Mouse (Mus musculus): ENCODE data around the gene Tmem208. TPM values are rescaled to one million over a fixed set of nuclear protein-coding genes. Genes with fewer than 3 reads are reported as not detected.

The Tmem208 gene
- total RNA-seq, 2 experiments from 2014 or later, result 64.6 to 175 TPM

Other genes with a start within 250 kb of the Tmem208 start
- not detected in 2 replicates for gene Ces3b, start 242.6 kb upstream of the Tmem208 start, total RNA-seq (2014; fragmentation: Nextera tagmentation)
- not detected in 2 replicates for gene Ces3b, start 242.6 kb upstream of the Tmem208 start, total RNA-seq (2017)
- gene Ces4a, start 194.6 kb upstream of the Tmem208 start, total RNA-seq (2014; fragmentation: Nextera tagmentation), result not detected in 2 replicates
- not detected in 2 replicates for gene Ces4a, start 194.6 kb upstream of the Tmem208 start, total RNA-seq (2017)
- 29.5 and 34.0 TPM in 2 replicates for gene Cbfb, start 155.7 kb upstream of the Tmem208 start, total RNA-seq (2014; fragmentation: Nextera tagmentation)
- 48.2 and 98.0 TPM in 2 replicates for gene Cbfb, start 155.7 kb upstream of the Tmem208 start, total RNA-seq (2017)
- 22.9 and 24.2 TPM in 2 replicates for gene D230025D16Rik, start 101.2 kb upstream of the Tmem208 start, total RNA-seq (2014; fragmentation: Nextera tagmentation)
- 11.3 and 15.1 TPM in 2 replicates for gene D230025D16Rik, start 101.2 kb upstream of the Tmem208 start, total RNA-seq (2017)
- 1.4 and 2.6 TPM in 2 replicates for gene B3gnt9, start 71.2 kb upstream of the Tmem208 start, total RNA-seq (2014; fragmentation: Nextera tagmentation)
- 0.23 TPM in 1 of 2 replicates, not detected in the other for gene B3gnt9, start 71.2 kb upstream of the Tmem208 start, total RNA-seq (2017)
- 10.1 and 18.1 TPM in 2 replicates for gene Tradd, start 61.7 kb upstream of the Tmem208 start, total RNA-seq (2014; fragmentation: Nextera tagmentation)
- gene Tradd, start 61.7 kb upstream of the Tmem208 start, total RNA-seq (2017), result 14.0 and 15.0 TPM in 2 replicates
- gene Fbxl8, start 61.7 kb upstream of the Tmem208 start, total RNA-seq (2014; fragmentation: Nextera tagmentation), result 2.4 and 2.7 TPM in 2 replicates
- 1.7 and 1.9 TPM in 2 replicates for gene Fbxl8, start 61.7 kb upstream of the Tmem208 start, total RNA-seq (2017)
- gene Hsf4, start 56.6 kb upstream of the Tmem208 start, total RNA-seq (2014; fragmentation: Nextera tagmentation), result not detected in 2 replicates
- not detected in 2 replicates for gene Hsf4, start 56.6 kb upstream of the Tmem208 start, total RNA-seq (2017)
- gene Nol3, start 50.2 kb upstream of the Tmem208 start, total RNA-seq (2014; fragmentation: Nextera tagmentation), result 0.49 TPM in 1 of 2 replicates, not detected in the other
- gene Nol3, start 50.2 kb upstream of the Tmem208 start, total RNA-seq (2017), result 0.04 TPM in 1 of 2 replicates, not detected in the other
- 3.2 and 4.9 TPM in 2 replicates for gene 4931428F04Rik, start 36.5 kb upstream of the Tmem208 start, total RNA-seq (2014; fragmentation: Nextera tagmentation)
- gene 4931428F04Rik, start 36.5 kb upstream of the Tmem208 start, total RNA-seq (2017), result 0.42 and 5.5 TPM in 2 replicates
- 0.64 and 7.1 TPM in 2 replicates for gene Exoc3l, start 30.3 kb upstream of the Tmem208 start, total RNA-seq (2014; fragmentation: Nextera tagmentation)
- gene Exoc3l, start 30.3 kb upstream of the Tmem208 start, total RNA-seq (2017), result 0.27 TPM in 1 of 2 replicates, not detected in the other
- gene E2f4, start 28.7 kb upstream of the Tmem208 start, total RNA-seq (2014; fragmentation: Nextera tagmentation), result 385 and 390 TPM in 2 replicates
- 74.9 and 128 TPM in 2 replicates for gene E2f4, start 28.7 kb upstream of the Tmem208 start, total RNA-seq (2017)
- 1.4 and 7.7 TPM in 2 replicates for gene Elmo3, start 20.8 kb upstream of the Tmem208 start, total RNA-seq (2014; fragmentation: Nextera tagmentation)
- 0.61 TPM in 1 of 2 replicates, not detected in the other for gene Elmo3, start 20.8 kb upstream of the Tmem208 start, total RNA-seq (2017)
- 8.3 and 9.8 TPM in 2 replicates for gene Lrrc29, start 76 bp upstream of the Tmem208 start, total RNA-seq (2014; fragmentation: Nextera tagmentation)
- 4.8 TPM in 2 replicates for gene Lrrc29, start 76 bp upstream of the Tmem208 start, total RNA-seq (2017)
- gene Fhod1, start 21.6 kb downstream of the Tmem208 start, total RNA-seq (2014; fragmentation: Nextera tagmentation), result 7.0 and 9.1 TPM in 2 replicates
- gene Fhod1, start 21.6 kb downstream of the Tmem208 start, total RNA-seq (2017), result 0.99 and 8.2 TPM in 2 replicates
- 0.22 TPM in 1 of 2 replicates, not detected in the other for gene Slc9a5, start 22.5 kb downstream of the Tmem208 start, total RNA-seq (2014; fragmentation: Nextera tagmentation)
- gene Slc9a5, start 22.5 kb downstream of the Tmem208 start, total RNA-seq (2017), result 0.04 TPM in 1 of 2 replicates, not detected in the other
- not detected in 2 replicates for gene Plekhg4, start 46.9 kb downstream of the Tmem208 start, total RNA-seq (2014; fragmentation: Nextera tagmentation)
- gene Plekhg4, start 46.9 kb downstream of the Tmem208 start, total RNA-seq (2017), result not detected in 2 replicates
- not detected in 2 replicates for gene Kctd19, start 87.1 kb downstream of the Tmem208 start, total RNA-seq (2014; fragmentation: Nextera tagmentation)
- gene Kctd19, start 87.1 kb downstream of the Tmem208 start, total RNA-seq (2017), result not detected in 2 replicates
- 0.61 and 1.5 TPM in 2 replicates for gene Lrrc36, start 87.2 kb downstream of the Tmem208 start, total RNA-seq (2014; fragmentation: Nextera tagmentation)
- gene Lrrc36, start 87.2 kb downstream of the Tmem208 start, total RNA-seq (2017), result 0.46 TPM in 1 of 2 replicates, not detected in the other
- 0.45 and 1.4 TPM in 2 replicates for gene Tppp3, start 145.2 kb downstream of the Tmem208 start, total RNA-seq (2014; fragmentation: Nextera tagmentation)
- 1.3 TPM in 1 of 2 replicates, not detected in the other for gene Tppp3, start 145.2 kb downstream of the Tmem208 start, total RNA-seq (2017)
- 8.4 and 12.8 TPM in 2 replicates for gene Zdhhc1, start 170.5 kb downstream of the Tmem208 start, total RNA-seq (2014; fragmentation: Nextera tagmentation)
- 2.2 and 3.8 TPM in 2 replicates for gene Zdhhc1, start 170.5 kb downstream of the Tmem208 start, total RNA-seq (2017)
- 0.20 TPM in 1 of 2 replicates, not detected in the other for gene Hsd11b2, start 192.4 kb downstream of the Tmem208 start, total RNA-seq (2014; fragmentation: Nextera tagmentation)
- 0.19 TPM in 1 of 2 replicates, not detected in the other for gene Hsd11b2, start 192.4 kb downstream of the Tmem208 start, total RNA-seq (2017)
- gene Atp6v0d1, start 239.7 kb downstream of the Tmem208 start, total RNA-seq (2014; fragmentation: Nextera tagmentation), result 51.9 and 70.3 TPM in 2 replicates
- gene Atp6v0d1, start 239.7 kb downstream of the Tmem208 start, total RNA-seq (2017), result 21.0 and 32.0 TPM in 2 replicates

Measured in megakaryocyte-erythroid progenitor cell, adult 5-6 weeks (primary cell).